Mouse (Mus musculus) right cerebral cortex, postnatal 14 days (tissue): ENCODE measurements around the gene BC035044.
"Not testable (repeated sequence)": the region's sequence is repeated elsewhere in the genome, so short reads cannot be mapped to it uniquely, and the experiment has no call there.

ENCODE experiments used
- DNase-seq: peaks from one replicate; pipeline ENCODE4 v3.0.0; 2022

Gene BC035044

DNA sequence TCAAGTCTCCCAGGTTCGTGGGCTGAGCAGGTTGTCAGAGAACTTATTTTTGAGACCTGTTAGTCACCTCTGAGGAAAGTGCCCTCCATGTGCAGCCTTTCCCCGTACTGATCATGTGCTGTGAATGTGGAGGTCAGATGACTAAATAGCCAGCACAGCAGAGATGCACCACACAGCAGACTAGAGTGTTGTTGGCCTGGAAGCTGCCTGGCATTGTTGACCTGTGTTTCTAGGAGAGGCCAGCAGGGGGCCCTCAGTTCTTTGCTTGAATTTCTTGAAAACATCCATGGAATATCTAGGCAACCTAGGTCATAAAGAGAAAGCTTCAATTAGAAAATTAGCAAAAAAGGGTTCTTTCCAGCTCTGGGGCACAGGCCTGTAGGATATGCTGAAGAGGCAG is 41.0 kb downstream of the BC035044 start:
- DNase-seq, result peak; percentile 44

DNA sequence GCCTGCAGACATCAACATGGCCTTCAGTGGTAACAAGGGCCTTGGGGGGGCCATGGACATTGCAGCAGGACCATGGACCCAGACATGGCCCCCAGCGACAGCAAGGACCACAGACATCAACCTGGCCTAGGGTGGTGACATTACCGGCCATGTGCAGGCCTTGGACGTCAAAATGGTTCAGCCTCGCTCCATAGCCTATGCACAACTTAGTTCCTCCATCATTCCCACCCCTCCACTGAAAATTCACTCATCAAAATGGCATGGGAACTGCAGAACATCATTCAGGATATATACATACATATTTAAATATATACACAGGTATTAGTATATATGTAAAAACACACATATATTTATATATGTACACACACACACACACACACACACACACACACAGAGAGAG is 43.5 kb downstream of the BC035044 start:
- DNase-seq, result no peak

DNA sequence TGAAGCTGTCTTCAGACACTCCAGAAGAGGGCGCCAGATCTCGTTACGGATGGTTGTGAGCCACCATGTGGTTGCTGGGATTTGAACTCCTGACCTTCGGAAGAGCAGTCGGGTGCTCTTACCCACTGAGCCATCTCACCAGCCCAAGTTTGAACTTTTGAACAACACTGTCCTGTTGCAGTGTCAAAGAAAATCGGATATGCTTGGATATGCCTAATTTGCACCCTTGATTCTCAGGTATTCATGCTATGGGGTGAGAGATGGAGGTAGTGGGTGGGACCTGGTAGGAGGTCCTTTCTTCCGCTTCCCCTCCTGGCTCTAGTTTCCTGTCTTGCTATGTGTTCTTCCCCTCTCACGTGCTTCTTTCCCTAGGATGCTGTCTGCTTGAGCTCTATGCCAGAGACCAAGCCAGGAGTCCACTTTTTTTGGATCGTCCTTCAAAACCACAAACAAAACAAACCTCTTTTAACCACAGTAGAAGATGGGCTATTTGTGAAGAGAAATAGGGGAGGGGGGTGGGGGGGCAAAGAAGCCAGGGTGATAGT is 44.9 kb downstream of the BC035044 start:
- DNase-seq, result no peak

DNA sequence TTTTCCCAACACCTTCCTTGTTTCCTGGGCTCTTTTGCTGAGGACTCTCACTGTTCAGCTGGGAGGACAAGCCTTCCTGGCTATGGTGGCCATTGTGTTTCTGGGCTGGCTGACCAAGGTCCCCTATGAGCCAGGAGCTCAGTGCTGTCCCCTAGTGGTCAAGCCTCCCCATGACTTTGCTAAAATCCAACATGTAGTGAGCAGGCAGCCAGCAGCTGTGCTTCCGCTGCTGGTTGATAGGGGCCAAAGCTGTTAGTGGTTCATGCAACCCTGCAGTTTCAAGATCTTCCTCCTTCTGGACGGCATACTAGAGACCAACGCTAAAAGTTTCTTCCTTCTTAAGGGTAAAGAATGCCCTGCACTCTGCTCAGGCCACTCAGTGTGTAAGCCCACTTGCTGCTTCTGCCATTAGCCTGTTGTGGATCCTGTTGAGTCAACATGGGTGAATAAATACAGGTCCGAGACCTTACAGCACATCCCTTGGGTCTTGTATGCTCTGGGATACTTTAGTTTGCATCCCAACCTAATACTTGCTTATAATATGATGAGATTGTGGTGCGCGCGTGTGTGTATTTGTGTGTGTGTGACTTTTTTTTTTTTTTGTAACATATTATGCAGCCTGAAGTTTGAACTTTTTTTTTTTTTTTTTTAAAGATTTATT is 45.5 kb downstream of the BC035044 start:
- peak; percentile 83 for DNase-seq

DNA sequence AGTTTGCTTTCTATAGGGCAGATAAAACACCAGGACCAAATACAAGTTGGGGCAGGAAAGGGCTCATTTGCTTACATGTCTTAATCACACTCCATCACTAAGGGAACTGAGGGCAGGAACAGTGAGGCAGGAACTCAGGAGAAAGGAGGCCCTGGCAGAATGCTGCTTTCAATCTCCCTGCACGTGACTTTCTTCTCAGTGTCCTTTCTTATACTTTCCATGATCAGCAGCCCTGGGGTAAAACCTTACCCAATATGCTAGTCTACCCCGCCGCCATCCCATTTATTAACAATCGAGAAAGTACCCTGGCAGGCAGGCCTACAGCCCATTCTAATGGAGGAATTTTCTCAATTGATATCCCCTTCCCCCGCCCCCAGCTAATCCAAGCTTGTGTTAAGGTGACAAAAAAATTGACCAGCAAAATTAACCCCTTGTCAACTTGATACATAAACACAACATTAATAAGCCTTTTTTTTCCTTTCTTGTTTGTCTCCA is 46.3 kb downstream of the BC035044 start:
- no peak for DNase-seq

DNA sequence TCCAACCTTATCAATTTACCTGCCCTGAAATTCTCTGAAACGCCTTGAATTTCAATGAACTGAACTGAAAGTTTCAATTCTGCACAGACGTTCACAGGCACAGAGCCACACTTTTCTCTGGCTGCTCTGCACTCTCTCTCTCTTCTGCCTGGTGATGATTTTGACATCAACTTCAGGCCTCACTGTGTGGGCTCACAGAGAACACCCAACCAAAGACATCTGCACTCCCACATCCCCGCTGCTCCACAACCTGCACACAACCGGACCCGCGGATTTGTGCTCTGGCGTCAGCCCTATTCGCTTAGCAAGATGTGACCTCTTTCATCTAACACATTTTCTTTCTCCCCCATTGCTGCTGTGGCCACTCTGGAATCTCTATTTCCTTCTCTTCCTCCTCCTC is 46.8 kb downstream of the BC035044 start:
- no peak for DNase-seq

DNA sequence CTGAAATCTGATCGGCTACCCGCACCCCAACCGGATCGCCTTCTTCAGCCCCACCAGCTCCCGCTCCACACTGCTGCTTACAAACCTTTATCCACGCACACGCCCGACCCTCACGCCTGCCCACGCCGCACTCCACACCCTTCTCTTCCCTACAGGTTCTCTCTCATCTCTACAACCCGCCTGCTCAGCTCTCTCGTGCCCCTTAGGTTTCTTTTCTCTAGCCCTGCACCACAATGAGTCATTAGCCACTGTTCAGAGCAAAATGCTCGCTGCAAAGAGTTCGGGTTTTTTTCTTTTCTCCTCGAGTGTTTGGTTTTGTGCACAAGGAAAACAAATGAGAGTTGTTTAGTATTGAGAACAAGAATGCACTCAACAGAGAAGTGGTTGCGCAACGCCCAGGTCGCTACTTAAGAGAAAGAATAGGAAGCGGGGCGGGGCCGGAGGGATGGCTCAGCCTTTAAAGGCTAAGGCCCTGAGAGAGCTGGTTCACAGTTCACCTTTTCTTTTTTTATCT is 47.4 kb downstream of the BC035044 start:
- DNase-seq, result peak; percentile 48

DNA sequence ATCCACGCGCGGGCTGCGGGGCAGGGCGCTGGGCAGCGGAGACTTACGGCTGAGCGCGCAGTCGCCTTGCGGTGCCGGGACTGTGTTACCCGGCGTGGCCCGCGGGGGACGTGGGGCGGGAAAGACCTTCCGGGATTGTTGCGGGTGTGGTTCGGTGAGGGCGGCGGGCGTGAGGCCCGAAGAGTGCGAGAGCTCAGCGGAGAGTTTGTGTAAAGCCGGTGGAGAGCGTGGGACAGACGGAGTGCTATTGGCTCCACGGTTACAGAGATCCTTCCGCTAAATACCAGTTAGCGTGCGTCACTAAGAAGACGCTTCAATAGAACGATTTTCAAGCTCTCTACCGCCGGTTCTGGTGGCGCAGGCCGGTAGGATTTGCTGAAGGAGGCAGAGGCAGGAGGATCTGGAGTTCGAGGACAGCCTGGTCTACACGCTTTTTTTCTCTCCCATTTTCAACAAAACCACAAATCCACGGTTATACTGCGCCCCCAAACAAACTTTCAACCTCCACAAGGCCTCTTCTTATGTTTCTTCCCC is 47.9 kb downstream of the BC035044 start:
- peak; percentile 79 for DNase-seq

DNA sequence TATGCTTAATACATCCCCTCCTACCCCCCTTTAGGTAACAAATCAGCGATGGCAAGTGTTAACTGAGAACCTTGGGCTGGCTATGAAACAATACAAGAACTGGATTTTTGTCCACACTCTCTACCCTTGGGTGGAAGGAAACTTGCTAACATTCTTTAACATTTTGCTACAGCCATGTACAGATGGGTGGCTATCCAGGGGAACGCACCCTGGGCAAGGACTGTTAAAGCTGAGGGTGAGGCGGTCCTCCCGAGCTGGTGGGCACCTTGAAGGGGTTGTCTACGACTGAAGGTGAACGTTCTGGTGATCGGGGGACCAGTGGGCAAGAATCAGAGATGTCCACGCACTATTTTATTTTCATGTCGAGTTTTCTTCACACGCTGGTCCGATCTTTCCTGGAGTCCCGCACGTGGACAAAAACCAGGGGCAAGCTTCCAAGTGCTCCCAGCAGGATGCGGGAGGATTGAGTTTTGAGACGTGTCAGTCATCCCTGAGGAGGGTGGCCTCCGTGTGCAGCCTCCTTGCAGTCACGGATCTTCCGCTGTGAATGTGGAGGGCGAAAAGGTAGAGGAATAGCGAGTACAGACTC is 48.5 kb downstream of the BC035044 start:
- DNase-seq, result no peak

DNA sequence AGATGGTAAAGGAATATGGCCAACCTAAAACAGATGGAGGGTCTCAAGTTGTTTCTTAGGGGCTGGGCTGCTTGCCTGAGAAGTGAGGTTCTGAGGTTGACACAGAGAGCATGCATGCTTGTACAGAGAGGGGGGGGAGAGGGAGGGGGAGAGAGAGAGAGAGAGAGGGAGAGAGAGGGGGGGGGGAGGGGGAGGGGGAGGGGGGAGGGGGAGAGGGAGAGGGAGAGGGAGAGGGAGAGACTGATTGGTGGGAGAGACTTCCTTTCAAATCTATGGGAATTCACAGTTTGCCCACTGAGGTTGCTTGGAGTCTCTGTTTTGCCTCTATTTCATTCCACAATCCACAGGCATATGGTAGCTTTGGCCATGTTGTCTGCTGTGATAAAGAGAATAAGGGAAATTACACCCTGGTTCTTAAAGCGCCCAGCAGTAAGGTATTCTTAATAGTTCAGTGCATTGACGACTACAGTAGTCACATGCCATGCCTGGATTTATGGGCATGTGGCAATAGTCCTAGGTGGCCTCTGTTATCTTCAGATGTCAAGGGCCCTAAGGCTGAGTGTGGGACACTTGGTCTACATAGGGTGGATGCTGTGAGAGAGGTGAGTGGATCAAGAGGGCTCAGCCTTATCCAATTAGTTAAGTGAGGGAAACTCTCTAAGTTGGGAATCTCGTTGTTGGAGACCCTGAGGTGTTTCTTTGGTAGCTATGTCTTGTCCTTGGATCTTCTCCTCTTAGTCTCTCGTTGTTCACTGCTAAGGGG is 49.4 kb downstream of the BC035044 start:
- no peak for DNase-seq

DNA sequence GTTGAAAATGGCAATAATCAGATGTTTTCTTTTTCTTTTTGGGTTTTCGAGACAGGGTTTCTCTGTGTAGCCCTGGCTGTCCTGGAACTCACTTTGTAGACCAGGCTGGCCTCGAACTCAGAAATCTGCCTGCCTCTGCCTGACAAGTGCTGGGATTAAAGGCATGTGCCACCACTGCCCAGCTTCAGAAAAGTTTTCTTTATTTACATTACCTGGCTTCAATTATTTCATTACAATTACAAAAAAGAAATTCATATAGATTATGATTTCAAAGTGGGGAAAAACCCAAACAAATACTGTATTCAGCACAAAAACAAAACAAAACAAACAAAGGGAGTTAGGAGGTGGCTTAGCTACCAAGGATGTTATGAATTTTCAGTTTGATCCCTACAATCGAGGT is 50.3 kb downstream of the BC035044 start:
- DNase-seq, result not testable (repeated sequence)

DNA sequence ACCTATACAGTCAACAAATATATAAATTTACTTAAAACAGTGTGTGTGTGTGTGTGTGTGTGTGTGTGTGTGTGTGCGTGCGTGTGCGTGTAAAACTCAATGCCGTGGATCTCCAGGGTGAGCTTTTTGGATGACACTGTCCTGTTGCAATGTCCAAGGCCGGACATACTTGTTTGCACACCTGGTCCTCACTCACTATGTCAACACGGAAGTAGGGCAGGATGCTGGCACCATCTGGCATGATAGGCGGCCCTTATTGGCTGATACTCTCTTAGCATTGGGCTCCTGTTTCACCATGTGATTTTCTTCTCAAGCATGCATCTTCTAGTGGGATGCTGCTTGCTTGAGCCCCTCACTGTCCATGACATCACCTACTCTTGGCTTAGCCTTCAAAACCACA is 51.0 kb downstream of the BC035044 start:
- no peak for DNase-seq

DNA sequence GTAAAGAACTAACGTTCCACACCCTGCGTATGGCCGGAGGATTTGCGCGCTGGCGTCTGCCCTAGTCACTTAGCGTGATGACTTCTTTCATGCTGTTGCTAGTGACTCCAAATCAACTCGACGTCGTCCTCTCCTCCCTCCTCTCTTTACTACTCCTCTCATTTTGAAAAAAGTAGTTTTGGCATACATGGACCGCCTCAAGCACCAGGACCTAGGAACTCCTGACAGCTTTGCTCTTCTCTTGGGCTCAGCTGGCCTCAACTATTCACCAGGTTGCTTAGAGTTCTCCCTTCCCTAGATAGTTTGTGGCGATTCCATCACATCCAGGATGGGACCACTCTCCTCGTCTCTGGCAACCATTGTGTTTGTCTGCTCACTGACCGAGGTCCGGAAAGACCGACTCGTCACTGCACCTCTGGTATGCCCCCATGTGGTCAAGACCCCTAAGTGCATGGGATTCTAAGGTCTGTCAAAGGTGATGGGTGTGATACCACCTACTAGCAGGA is 51.6 kb downstream of the BC035044 start:
- peak; percentile 52 for DNase-seq

DNA sequence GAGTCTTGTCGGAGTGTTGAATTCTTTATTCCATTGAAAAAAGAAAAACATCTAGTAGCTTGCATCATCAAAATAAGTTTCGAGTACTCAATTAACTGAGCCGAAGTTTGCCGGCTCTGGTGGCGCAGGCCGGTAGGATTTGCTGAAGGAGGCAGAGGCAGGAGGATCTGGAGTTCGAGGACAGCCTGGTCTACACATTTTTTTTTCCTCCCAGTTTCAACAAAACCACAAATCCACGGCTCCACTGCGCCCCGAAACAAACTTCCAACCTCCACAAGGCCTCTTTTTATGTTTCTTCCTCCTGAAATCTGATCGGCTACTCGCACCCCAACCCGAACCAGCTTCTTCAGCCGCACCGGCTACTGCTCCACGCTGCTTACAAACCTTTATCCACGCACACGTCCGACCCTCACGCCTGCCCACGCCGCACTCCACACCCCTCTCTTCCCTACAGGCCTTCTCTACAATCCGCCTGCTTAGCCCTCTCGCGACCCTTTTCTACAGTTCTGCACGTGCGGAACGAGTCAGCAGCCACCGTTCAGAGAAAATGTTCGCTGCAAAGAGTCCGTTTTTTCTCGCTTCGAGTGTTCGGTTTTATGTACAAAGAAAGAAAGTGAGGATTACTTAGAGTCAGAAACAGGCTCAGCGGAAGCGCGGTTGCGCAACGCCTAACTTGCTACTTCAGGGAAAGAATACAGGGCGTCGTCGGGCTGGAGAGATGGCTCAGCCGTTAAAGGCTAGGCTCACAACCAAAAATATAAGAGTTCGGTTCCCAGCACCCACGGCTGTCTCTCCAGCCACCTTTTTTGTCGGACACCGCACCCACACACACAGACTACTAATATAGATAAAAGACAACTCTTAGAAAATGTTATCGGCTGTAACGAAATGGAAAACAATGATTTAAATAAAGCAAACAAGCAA is 52.3 kb downstream of the BC035044 start:
- DNase-seq, result peak; percentile 75

DNA sequence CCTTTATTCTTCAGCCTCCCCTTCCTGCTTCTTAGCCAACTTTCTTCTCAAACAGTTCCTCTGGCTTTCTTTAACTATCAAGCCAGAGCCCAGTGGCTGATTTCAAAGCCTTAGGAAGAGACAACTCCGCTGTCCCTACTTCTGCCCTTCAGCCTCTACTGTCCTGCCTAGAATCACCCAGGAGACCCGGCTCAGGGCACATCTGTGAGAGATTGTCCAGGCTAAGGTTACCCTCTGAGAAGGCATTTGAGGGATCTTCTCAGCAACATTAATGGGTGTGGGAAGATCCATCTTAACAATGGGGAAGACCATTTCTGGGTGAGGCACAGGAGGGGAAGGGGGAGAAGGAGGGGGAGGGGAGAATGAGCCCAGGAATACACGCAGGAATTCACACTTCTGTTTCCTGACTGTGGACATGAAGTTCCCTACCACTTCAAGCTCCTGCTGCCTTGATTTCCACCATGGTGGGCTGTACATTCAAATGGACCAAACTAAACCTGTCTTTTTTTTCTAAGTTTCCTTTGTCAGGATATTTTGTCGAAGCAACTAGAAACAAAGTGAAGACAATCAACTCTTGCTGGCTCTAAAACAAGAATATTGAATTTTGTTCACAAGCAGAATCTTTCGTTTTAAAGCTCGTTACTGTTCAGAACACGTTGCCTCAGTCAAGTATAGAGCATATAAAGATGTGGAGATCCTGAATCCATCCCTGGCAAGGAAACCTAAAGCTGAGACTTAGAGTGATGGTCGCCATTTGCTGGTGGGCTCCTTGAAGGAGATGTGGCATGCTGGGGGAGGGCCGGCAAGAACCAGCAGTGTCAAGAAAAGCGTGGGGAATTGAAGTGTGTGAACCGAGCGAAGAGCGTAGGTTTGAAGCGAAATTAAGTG is 53.2 kb downstream of the BC035044 start:
- no peak for DNase-seq

DNA sequence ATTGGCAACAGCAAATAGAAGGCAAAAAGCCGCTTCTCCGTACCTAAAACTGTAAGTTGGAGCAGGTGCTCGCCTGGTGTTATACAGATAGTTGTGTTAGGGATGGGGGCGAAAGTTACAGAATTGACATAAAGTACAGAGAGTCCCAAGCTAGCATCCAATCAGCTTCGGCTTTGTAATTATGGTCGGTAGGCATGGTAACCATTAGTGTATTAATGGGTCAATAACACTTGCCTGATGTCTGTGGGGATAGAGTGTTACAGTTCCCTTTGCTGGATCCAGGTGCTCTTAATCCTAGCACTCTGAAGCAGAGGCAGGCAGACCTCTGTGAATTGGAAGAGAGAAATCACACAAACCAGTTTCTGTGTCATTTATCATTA is 54.0 kb downstream of the BC035044 start:
- DNase-seq, result no peak

DNA sequence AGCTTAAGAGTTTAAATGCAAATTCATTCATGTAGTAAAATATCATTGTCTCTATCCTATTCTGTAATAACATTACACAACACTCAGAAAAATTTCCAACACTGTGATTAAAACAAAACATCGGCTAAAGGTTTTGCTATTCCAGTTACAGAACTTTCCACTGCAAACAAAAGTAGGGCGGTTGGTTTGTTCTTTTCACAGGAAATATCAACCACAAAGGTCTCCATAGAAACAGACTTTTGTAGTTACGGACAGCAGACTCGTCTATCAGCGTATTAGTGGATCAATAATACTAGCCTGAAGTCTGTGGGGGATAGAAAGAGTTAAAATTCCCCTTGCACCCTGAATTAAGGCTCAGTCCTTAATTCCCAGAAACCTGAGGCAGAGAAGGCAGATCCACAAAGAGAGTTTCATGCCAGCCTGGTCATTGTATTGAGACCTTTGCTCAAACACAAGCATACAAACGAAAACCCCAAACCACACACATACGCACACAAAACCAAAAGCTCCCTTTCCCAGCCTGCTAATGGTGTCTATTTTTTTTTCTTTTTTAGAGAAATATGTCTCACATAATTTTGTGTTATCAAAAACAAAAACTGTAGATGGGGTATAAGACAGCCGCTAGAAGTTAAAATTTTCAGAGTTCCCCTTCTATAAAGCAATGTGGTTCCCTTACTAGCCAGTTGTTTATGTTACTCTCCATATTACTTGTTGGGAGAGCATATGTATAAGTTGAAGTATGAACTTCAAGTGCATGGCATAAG is 54.6 kb downstream of the BC035044 start:
- no peak for DNase-seq

DNA sequence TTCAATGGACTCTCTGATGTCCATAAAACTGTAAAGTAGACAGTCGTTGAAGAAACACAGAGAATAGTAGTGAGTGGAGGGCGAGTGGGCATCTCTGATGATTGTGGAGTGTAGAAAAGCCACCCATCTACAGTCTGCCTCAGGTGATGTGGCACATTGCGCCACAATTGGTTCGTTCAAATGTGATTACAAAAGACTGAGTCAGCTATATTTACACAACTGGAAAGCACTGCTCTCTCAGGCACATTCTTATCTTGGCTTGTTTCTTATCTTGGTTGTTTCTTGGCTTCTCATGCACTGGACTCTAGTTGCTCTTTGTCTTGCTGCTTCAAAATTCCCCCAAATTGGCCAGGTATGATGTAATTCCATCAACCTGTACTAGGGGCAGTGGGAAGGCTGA is 55.4 kb downstream of the BC035044 start:
- no peak for DNase-seq

DNA sequence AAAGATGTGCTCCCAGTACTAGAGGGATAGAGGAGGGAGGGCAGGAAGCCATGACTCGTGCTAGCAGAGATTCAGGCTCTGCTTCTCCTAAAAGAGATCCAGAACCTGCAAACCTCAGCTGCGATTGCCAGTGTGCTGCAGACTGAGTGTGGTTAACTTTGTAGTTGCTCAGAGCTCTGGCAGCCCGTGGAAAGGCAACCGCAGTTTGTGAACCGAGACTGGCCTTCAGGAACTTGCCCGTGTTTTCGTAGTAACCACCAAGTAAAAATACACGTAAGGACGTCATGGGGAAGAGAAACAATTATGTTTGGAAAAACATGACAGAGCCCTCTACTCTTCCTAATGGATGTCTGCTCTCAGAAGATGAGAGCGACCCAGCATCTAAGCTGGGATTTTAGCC is 57.9 kb downstream of the BC035044 start:
- no peak for DNase-seq

DNA sequence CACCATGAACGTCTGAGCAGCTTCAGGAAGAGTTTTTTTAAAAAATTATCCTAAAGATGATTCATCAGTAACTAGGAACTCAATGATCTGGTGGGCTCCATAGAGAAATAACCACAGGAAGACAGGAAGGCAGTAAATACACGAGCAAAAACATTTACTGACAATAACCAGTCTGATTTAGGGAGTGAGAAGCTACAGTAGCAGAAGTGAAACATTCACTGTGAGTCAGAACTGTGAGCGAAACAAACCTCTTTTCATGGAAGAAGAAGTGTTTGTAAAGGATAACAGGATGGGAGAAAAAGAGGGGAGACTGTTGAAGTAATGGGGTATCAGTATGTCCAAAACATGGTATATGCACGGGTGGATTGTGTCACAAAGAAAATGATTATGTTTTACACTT is 61.1 kb downstream of the BC035044 start:
- DNase-seq, result no peak
